Mouse (Mus musculus): ENCODE results near the gene Tigd3.

Tigd3 gene

DNA sequence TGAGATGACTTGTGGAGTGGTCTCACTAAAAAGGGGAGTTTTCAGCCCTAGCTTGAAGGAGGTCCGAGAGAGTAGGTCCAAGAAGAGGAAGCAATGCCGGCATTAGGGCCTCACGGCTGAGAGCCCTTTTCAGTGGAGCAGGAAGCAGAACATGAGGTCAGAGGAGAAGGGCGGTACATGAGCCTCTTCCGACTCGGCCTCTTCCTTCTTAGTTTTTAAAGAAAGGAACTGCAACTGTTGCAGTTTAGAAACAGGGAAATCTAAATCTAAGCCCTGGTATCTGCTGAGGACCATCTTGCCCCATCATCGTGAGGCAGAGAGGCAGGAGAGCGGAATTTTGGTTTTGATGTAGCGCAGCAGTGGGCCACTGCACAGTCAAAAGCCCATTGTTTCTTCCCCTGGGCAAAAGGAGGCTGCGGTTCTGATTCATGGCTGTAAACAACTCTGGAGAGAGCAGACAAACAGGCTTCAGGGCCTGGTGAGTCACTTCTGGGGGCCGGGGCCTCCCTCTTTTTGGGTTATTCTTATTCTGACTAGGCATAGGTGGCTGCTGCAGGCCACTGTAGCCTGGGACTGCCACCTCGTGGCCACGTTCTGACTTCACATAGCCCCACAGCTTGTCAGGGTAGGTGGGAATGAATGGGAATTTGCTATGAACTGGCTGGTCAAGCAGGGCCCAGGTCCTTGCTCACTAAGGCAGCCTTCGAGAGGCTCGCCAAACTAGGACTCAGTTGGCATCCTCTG lies 16.2 kb downstream of the Tigd3 start, which contains the start of gene Slc25a45:
TSS of gene Slc25a45 (plus strand) at position 191 of the 744 bp plus-strand sequence.
- DNase-seq (ENCODE audit: low spot score in 2 of 2): peak; percentile 49 to 67

DNA sequence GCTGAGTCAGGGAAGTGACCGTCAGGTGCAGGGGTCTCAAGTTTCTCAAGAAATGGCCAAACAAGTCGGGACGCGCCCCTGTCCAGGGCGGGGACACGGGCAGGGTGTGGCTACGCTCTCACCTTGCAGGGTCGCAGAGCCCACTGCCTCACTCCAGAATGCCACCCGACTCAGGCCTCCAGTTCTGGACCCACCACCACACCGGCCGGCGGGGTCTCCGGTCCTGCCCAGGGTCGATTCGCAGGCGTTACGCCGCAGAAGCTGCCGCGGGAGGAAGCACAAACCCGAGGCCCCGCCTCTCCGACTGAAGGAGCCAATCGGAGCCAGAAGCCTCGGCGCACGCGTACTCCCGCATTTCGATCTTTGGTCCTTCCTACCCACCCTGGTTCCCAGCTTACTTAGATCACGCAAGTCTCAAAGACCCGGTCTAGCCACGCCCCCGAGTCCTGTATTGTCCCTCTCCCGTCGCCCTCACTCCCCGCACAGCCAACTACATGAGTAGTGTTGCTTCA lies 18.9 kb downstream of the Tigd3 start, which contains the start of gene Frmd8:
TSS of gene Frmd8 (minus strand) at position 306 of the 512 bp plus-strand sequence.
- DNase-seq (ENCODE audit: low spot score in 2 of 2): peak; percentile 87

- no peak for DNase-seq (ENCODE audit: low spot score in 2 of 2)
These were observed 19.5 kb downstream of the Tigd3 start for GRCm38 (mm10) chr19:5874391-5874968.

DNA sequence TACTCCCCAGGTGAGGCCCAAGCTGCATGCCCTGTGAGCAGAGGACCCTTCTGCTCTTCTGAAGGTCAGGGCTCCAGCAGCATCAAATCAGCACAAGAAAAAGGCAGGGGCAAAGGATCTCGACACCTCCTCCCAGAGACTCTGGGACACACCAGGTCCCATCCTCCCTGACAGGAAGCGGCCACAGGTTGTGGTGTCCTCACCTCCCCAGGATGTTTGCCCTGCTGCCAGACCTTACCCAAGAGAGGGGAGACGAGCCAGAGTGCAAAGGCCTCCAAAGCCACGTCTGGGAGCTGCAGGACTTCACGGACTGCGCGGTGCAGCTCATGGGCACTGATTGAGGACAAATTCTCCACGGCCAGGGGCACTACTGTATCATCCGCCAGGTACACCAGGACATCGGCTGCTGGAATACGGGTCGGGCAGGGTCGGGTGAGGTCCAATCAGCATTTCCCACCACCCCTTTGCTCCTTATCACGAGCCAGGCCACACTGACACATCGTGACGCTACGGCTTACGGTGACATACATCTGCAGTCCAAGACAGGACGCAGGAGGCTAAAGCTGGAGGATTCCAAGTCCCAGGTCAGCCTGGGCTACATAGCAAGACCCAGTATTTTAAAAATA lies 20.9 kb downstream of the Tigd3 start:
- DNase-seq (ENCODE audit: low spot score in 2 of 2): no peak

- DNase-seq (ENCODE audit: low spot score in 2 of 2): no peak
These were observed 21.4 kb downstream of the Tigd3 start for GRCm38 (mm10) chr19:5872528-5872927.

DNA sequence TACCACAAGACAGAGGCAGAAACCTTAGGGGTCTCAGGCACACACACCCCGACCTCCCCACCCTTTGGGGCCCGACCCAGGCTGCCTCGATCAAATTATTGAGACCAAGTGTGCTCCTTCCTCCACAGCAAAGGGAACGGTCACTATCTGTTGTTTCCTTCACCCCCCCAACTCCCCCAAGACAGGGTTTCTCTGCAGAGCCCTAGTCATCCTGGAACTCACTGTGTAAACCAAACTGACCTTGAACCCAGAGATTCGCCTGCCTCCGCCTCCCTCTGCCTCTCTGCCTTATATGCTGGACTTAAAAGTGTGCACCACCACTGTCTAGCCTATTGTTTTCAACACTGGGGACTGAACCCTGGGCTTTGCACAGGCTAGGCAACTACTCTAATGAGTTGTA lies 22.3 kb downstream of the Tigd3 start:
- no peak for DNase-seq (ENCODE audit: low spot score in 2 of 2)

DNA sequence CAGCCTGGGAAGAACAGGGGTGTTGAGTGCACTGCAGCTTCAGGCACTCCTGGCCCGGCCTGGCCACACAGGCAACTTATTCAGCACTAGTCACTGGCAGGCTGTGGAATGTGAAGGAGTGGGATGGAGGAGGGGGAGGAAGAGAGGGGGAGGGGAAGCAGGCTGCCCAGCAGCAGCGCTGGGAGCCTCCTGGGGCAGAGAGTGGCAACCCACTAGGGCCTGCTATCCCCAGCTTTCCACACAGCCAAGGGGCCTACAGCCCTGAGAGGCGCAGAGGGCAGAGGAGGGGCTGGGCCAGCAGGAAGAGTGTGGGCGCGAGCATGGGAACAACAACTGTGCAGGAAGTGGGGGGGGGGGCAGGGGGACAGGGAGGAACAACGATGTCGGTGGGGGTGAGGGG lies 22.7 kb downstream of the Tigd3 start:
- no peak for DNase-seq (ENCODE audit: low spot score in 2 of 2)

DNA sequence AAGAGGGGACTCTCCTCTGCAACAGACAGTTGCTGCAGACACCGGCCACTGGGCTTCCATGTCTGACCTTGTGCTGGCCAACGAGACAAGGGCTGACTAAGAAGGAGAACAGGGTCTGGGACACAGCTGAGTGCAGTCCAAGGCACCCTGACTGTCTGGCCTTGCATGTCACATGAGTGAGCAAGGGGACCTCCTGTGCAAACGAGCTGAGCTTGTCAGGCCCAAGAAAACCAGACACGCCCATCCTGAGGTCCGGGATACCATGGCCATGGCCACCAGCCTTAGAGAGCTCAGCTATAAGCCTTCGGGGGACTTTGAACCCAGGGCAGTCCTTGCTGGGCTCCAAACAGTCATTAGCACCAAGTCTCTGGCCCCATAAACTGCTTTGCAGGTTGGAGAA lies 25.9 kb downstream of the Tigd3 start:
- no peak for DNase-seq (ENCODE audit: low spot score in 2 of 2)

DNA sequence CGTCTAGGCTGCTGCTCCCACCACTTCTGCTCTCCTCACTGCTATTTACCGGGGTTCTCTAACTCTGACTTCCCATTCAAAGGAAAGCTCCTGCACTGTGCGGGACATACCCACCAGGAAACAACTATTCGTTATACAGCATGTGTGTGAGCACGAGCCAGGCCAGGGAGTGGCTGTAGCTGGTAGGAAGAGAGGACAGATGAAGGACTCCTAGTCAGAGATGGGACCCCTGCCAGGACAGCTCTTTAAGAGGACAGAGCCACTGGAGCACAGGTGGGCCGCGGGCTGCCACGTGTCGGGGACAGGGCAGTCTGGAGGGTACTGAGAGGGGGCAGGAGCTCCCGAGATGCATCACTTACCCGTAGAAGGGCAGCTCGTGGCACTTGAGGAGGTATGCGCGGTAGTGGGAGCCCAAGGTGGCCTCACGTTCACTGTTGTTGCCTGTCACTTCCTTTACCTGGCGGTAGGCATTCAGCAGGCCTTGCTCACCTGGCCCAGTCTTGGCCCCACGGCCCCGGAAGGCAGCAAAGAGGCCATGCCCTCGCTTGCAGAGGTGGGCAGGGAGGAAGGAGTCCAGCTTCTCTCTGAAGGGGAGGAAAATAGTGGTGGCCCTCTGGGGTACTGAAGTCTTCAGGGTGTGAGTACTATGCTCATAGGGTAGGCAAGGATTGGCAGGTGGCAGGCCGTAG lies 29.1 kb downstream of the Tigd3 start:
- no peak for DNase-seq (ENCODE audit: low spot score in 2 of 2)

DNA sequence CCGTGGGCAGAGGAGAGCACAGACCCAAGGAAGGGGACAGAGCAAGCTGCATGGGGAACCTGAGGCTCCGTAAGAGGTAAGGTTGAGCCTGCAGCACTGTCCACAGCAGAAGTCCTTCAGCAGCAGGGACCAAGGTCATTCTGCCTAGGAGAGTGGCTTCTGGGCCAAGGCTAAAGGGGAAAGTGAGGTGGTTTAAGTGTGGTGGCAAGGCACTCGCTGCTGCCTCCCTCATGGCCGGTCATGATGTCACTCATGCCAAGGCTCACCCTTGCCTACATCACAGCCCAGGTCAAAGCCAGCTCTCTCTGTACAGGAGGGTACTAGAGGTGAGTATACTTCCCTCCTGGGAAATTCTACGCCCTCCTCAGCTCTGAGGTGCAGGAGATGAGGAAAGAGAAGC lies 30.2 kb downstream of the Tigd3 start:
- no peak for DNase-seq (ENCODE audit: low spot score in 2 of 2)

DNA sequence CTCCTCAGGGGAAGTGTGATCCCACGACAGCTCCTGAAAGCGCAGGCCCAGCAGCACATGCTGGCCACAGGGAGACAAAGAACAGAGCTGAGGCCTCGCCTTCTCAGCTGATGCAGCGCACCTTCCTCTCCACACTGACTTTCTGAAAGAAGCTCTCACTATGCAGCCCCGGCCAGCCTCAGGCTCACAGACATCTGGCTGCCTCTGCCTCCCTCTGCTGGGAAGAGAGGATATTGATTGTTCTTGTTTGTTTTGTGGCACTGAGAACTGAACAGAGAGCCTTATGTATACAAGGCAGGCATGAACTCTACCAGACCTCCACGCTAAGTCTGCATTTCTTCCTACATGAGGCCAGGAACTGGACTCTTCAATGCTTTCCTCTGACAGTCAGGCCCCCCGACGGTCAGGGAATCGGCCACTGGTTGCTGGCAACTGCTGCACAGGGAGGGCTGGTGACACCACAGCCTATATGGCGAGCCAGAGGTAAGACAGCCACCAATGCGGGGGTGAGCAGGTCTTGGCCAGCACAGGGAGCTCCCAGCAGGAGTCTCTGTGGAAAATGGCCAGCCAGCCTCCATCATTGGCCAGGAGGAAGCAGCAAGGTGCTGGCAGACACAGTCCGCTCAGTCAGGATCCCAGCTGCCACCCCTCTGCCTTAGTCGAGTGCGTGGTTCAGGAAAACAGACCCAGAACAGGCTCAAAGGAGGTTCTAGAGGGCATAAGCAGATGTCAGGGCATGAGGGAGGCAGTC lies 31.4 kb downstream of the Tigd3 start:
- no peak for DNase-seq (ENCODE audit: low spot score in 2 of 2)

DNA sequence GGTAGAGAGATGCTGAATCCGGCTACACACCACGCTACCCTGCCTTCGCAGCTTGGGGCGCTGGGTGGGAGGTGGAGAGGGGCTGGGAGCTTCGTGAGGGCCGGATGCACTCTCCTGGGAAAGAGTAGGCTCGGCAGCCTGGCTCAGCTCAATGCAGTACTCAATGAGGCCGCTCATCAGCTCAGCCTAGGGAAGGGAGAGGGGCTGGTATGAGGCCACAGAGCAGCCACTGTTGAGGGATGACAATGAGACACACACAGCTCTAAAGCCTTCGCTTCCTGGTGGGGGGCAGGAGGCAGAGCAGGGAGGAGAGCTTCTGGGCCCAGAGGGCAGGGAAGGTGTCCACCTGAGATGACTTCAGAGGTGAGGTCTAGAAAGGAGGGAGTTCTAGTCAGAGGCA lies 37.3 kb downstream of the Tigd3 start:
- DNase-seq (ENCODE audit: low spot score in 2 of 2): no peak

DNA sequence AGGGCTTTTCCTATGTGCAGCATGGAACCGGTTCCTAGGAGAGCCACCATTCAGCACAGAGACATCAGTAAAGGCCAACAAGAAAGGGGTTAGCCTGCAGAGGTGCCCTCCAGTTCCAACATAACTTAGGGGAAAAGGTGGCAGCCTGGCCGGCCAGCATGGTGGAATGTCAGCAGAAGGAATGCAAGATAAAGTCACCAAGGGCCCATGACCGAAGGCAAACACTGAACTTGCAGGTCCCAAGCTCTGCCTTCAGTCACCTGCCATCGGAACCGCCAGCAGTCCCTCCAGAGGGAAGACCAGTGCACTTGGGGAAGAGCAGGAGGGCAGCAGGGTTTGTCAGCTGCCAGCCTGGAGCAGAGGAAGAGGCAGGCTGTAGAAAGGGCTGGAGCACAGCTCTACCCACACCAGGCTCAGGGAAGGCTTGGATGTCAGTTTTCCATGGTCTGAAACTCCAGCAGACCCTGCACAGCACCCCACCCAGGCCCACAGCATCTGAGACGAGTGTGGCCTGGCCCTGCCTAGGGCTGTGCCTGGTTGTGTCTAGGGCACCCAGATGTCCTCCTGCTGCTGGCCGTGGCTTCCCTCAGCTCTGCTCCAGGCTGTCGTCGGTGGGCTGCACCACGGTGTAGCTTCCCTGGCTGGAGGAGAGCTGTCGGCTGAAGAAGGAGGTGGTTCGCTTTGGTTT lies 41.8 kb downstream of the Tigd3 start:
- DNase-seq (ENCODE audit: low spot score in 2 of 2): no peak

GRCm38 (mm10) chr19:5851481-5851971 lies 42.4 kb downstream of the Tigd3 start:
- no peak for DNase-seq (ENCODE audit: low spot score in 2 of 2)

DNA sequence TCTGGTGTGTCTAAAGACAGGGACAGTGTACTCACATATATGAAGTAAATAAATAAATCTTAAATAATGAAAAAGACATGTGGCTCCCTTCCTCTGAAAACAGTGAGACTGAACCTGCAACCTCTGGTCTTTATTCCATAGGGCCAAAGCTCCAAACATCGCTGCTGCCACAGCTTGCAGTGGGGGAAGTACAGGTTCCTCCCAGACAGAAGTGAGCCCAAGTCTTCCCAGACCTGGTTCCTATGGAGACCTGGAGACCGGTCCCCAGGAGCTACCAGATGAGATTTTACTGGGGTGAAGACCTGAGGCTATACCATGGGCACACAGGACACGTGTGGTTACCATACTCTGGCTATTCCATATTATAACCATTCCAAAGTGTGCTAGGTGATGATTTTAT lies 43.1 kb downstream of the Tigd3 start:
- no peak for DNase-seq (ENCODE audit: low spot score in 2 of 2)

GRCm38 (mm10) chr19:5849843-5850527 lies 44.0 kb downstream of the Tigd3 start:
- DNase-seq (ENCODE audit: low spot score in 2 of 2): peak; percentile 93

- DNase-seq (ENCODE audit: low spot score in 2 of 2): no peak
These were observed 44.9 kb downstream of the Tigd3 start for GRCm38 (mm10) chr19:5848826-5849672.

- no peak for DNase-seq (ENCODE audit: low spot score in 2 of 2)
These were observed 45.7 kb downstream of the Tigd3 start for GRCm38 (mm10) chr19:5848032-5848825.

Data from frontal cortex, postnatal 25 days (tissue).